Mouse (Mus musculus): Measurements from ENCODE around the gene Tns4.

The Tns4 gene

GRCm38 (mm10) chr11:99089077-99089601 is at the start of gene Tns4:
Tns4 (minus strand) TSS chr11:99089306.
- DNase-seq: no peak

- DNase-seq: no peak
These were observed 48.3 kb upstream of the Tns4 start for GRCm38 (mm10) chr11:99137385-99137784.

GRCm38 (mm10) chr11:99136961-99137360 is 47.9 kb upstream of the Tns4 start:
- DNase-seq: no peak

GRCm38 (mm10) chr11:99136361-99136760 is 47.3 kb upstream of the Tns4 start:
- no peak for DNase-seq

GRCm38 (mm10) chr11:99135047-99135440 is 45.9 kb upstream of the Tns4 start:
- no peak for DNase-seq

- no peak for DNase-seq
These were observed 45.4 kb upstream of the Tns4 start for GRCm38 (mm10) chr11:99134266-99135046.

GRCm38 (mm10) chr11:99133285-99133897 is 44.3 kb upstream of the Tns4 start:
- DNase-seq: no peak

- no peak for DNase-seq
These were observed 43.1 kb upstream of the Tns4 start for GRCm38 (mm10) chr11:99132091-99132730.

- no peak for DNase-seq
These were observed 42.3 kb upstream of the Tns4 start for GRCm38 (mm10) chr11:99131463-99131840.

- DNase-seq: no peak
These were observed 41.8 kb upstream of the Tns4 start for GRCm38 (mm10) chr11:99130736-99131462.

- no peak for DNase-seq
These were observed 40.2 kb upstream of the Tns4 start for GRCm38 (mm10) chr11:99129287-99129686.

- DNase-seq: no peak
These were observed 38.9 kb upstream of the Tns4 start for GRCm38 (mm10) chr11:99127785-99128682.

GRCm38 (mm10) chr11:99126482-99127253 is 37.6 kb upstream of the Tns4 start:
- no peak for DNase-seq

- DNase-seq: no peak
These were observed 35.5 kb upstream of the Tns4 start for GRCm38 (mm10) chr11:99124635-99125029.

GRCm38 (mm10) chr11:99123977-99124634 is 35.0 kb upstream of the Tns4 start:
- peak; percentile 14 for DNase-seq

GRCm38 (mm10) chr11:99122703-99123102 is 33.6 kb upstream of the Tns4 start:
- DNase-seq: no peak

GRCm38 (mm10) chr11:99121218-99121631 is 32.1 kb upstream of the Tns4 start:
- no peak for DNase-seq

- peak; percentile 3 for DNase-seq
These were observed 31.6 kb upstream of the Tns4 start for GRCm38 (mm10) chr11:99120524-99121217.

- DNase-seq: no peak
These were observed 29.9 kb upstream of the Tns4 start for GRCm38 (mm10) chr11:99118963-99119362.

- no peak for DNase-seq
These were observed 29.3 kb upstream of the Tns4 start for GRCm38 (mm10) chr11:99118420-99118819.

Data from cerebellum, adult 8-10 months (tissue).